26 mouse cellular contexts compared by ENCODE assay signal in the genomic region with DNA sequence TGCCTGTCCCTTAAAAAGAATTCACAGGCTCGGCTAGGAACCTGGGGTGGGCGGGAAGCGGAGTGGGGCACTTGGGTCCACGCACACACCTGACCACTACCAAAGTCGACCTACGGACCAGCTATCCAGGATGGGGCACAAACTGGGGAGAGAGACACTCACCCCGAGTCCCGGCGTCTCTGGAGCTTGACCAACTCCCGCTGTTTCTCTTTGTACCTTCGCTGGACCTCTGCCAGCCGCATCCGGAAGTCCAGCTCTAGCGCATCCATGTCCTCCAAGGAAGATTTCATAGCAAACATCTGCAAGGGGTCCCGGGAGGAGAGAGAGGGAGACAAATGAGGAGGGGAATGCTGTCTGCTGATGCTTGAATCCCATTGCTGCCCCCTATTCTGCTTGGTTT. TPM values are rescaled to one million over a fixed set of nuclear protein-coding genes. Genes with fewer than 3 reads are reported as not detected.
A peak's percentile ranks its signal among the peaks of the same experiment; 100 is the strongest.
DNase-seq lines count a peak whose midpoint lies in the region; ATAC-seq and TF ChIP-seq lines count a peak whose summit lies in the region.
"Had no signal": no experiment of that assay in that cellular context is flagged by ENCODE, and none has a peak within 500 bp of the region (broad histone marks: within the 10 kb centered on the region; RNA-seq: fewer than 3 reads in every experiment).

No protein-coding gene starts in this region.

- no peak for ATAC-seq in hindbrain, embryonic 13.5 days (ENCODE audit: low FRiP score)
- no peak for ATAC-seq in hindbrain, embryonic 14.5 days (ENCODE audit: low FRiP score)
- ATAC-seq in midbrain, postnatal 0 days (ENCODE audit: low FRiP score): no peak
- ATAC-seq in midbrain, embryonic 13.5 days: no peak
- ATAC-seq in forebrain, embryonic 16.5 days: no peak
- ATAC-seq: hindbrain, postnatal 0 days; intestine, embryonic 16.5 days had no signal

- no peak overlapping the region for H3K4me3 ChIP-seq in hindbrain, embryonic 13.5 days
- H3K4me3 ChIP-seq in hindbrain, embryonic 14.5 days (replicated peaks; ENCODE audit: low read length): no peak overlapping the region
- no peak overlapping the region for H3K4me3 ChIP-seq in midbrain, postnatal 0 days (ENCODE audit: low read depth, low read length)
- H3K4me3 ChIP-seq in midbrain, embryonic 13.5 days (replicated peaks): no peak overlapping the region
- no peak overlapping the region for H3K4me3 ChIP-seq in forebrain, embryonic 16.5 days (replicated peaks; ENCODE audit: low read length)
- H3K4me3 ChIP-seq: gastrocnemius, adult 2 months; heart, adult 2 months; heart, embryonic 12.5 days; limb, embryonic 13.5 days; liver, embryonic 13.5 days; neural tube, embryonic 12.5 days had no signal

- peaks cover 69% of the 10 kb centered on the region for H3K4me1 ChIP-seq in hindbrain, embryonic 13.5 days (replicated peaks)
- peaks cover 33% of the 10 kb centered on the region for H3K4me1 ChIP-seq in hindbrain, embryonic 14.5 days (replicated peaks; ENCODE audit: control insufficient read depth, insufficient read depth, low read length)
- no peaks in the 10 kb centered on the region; the same call in 1 of the 2 replicates for H3K4me1 ChIP-seq in midbrain, postnatal 0 days (ENCODE audit: insufficient read depth, low read length)
- peaks cover 52% of the 10 kb centered on the region for H3K4me1 ChIP-seq in midbrain, embryonic 13.5 days (replicated peaks)
- H3K4me1 ChIP-seq in forebrain, embryonic 16.5 days (replicated peaks; ENCODE audit: control insufficient read depth, insufficient read depth, low read length): peaks cover 46% of the 10 kb centered on the region

- peak overlapping the region; percentile 91 for H3K27ac ChIP-seq in hindbrain, embryonic 13.5 days
- H3K27ac ChIP-seq in hindbrain, embryonic 14.5 days: no peak overlapping the region
- 0 out of 2 replicates have a peak overlapping the region, but pooled peaks have one; percentile 18 for H3K27ac ChIP-seq in midbrain, postnatal 0 days (ENCODE audit: low read depth, low read length)
- H3K27ac ChIP-seq in midbrain, embryonic 13.5 days: no peak overlapping the region
- H3K27ac ChIP-seq in forebrain, embryonic 16.5 days (ENCODE audit: low read length): peak overlapping the region; percentile 13; the same call in 1 of the 2 replicates
- H3K27ac ChIP-seq: gastrocnemius, adult 2 months; heart, adult 2 months; hindbrain, postnatal 0 days; kidney, postnatal 0 days; limb, embryonic 13.5 days; liver, embryonic 13.5 days; macrophage; neural tube, embryonic 12.5 days; stomach, postnatal 0 days had no signal

- 73% methylated on average over 15 of the region's 15 CpGs for WGBS in hindbrain, embryonic 13.5 days
- WGBS in hindbrain, embryonic 14.5 days: 70% methylated on average over 15 of the region's 15 CpGs
- 67% methylated on average over 15 of the region's 15 CpGs for WGBS in midbrain, postnatal 0 days
- 72% methylated on average over 15 of the region's 15 CpGs for WGBS in midbrain, embryonic 13.5 days
- 58% methylated on average over 15 of the region's 15 CpGs for WGBS in forebrain, embryonic 16.5 days

- H3K9ac ChIP-seq in hindbrain, embryonic 13.5 days: no peak overlapping the region
- no peak overlapping the region for H3K9ac ChIP-seq in hindbrain, embryonic 14.5 days
- no peak overlapping the region for H3K9ac ChIP-seq in midbrain, postnatal 0 days (replicated peaks; ENCODE audit: low read length, poor library complexity, severe bottlenecking)
- no peak overlapping the region for H3K9ac ChIP-seq in midbrain, embryonic 13.5 days (replicated peaks)
- H3K9ac ChIP-seq in forebrain, embryonic 16.5 days (replicated peaks; ENCODE audit: low read depth, low read length): no peak overlapping the region
- H3K9ac ChIP-seq: heart, embryonic 12.5 days; limb, embryonic 13.5 days; liver, embryonic 13.5 days; neural tube, embryonic 12.5 days had no signal

- H3K9me3 ChIP-seq in hindbrain, embryonic 13.5 days: no peaks in the 10 kb centered on the region
- no peaks in the 10 kb centered on the region for H3K9me3 ChIP-seq in hindbrain, embryonic 14.5 days (ENCODE audit: control insufficient read depth, low read length)
- no peaks in the 10 kb centered on the region for H3K9me3 ChIP-seq in midbrain, postnatal 0 days (ENCODE audit: low read length)
- no peaks in the 10 kb centered on the region for H3K9me3 ChIP-seq in midbrain, embryonic 13.5 days
- no peaks in the 10 kb centered on the region for H3K9me3 ChIP-seq in forebrain, embryonic 16.5 days (ENCODE audit: control insufficient read depth, low read length)
- H3K9me3 ChIP-seq: heart, embryonic 12.5 days; limb, embryonic 13.5 days; liver, embryonic 13.5 days; neural tube, embryonic 12.5 days had no signal

- H3K27me3 ChIP-seq in hindbrain, embryonic 13.5 days: no peaks in the 10 kb centered on the region
- no peaks in the 10 kb centered on the region for H3K27me3 ChIP-seq in hindbrain, embryonic 14.5 days (ENCODE audit: control insufficient read depth, insufficient read depth, low read length)
- no peaks in the 10 kb centered on the region for H3K27me3 ChIP-seq in midbrain, postnatal 0 days (ENCODE audit: insufficient read depth, low read length)
- no peaks in the 10 kb centered on the region for H3K27me3 ChIP-seq in midbrain, embryonic 13.5 days
- no peaks in the 10 kb centered on the region for H3K27me3 ChIP-seq in forebrain, embryonic 16.5 days (replicated peaks; ENCODE audit: control insufficient read depth, insufficient read depth, low read length)
- H3K27me3 ChIP-seq: CH12.LX; heart, embryonic 12.5 days; limb, embryonic 13.5 days; liver, embryonic 13.5 days; neural tube, embryonic 12.5 days had no signal

- no peak for TF ChIP-seq CTCF in midbrain, postnatal 0 days (IDR thresholded peaks at IDR 0.05)

- peak; percentile 29 to 54 for DNase-seq in cerebellum, postnatal 14 days
- no peak for DNase-seq in cerebellum, adult 9-10 months
- DNase-seq in hindbrain, embryonic 14.5 days (ENCODE audit: low spot score): no peak
- no peak for DNase-seq in midbrain, postnatal 0 days (ENCODE audit: low spot score)
- no peak for DNase-seq in liver
- DNase-seq: adrenal gland, postnatal 14 days; cerebellum, adult 11-12 months; gastrocnemius, adult 2 months; heart, adult 2 months; heart, postnatal 4 days; kidney, adult 8-10 months; liver, embryonic 13.5 days; lung, adult 18-20 months; right cerebral cortex, postnatal 4 days had no signal

- H3K36me3 ChIP-seq in hindbrain, embryonic 13.5 days: peaks cover 92% of the 10 kb centered on the region
- peaks cover 94% of the 10 kb centered on the region for H3K36me3 ChIP-seq in hindbrain, embryonic 14.5 days (replicated peaks; ENCODE audit: control insufficient read depth, insufficient read depth)
- peaks cover 40% of the 10 kb centered on the region for H3K36me3 ChIP-seq in midbrain, postnatal 0 days (ENCODE audit: insufficient read depth, low read length)
- H3K36me3 ChIP-seq in midbrain, embryonic 13.5 days: peaks cover 92% of the 10 kb centered on the region
- peaks cover 16% of the 10 kb centered on the region for H3K36me3 ChIP-seq in forebrain, embryonic 16.5 days (ENCODE audit: control insufficient read depth, insufficient read depth)

- H3K4me2 ChIP-seq in hindbrain, embryonic 13.5 days: no peak overlapping the region
- H3K4me2 ChIP-seq in hindbrain, embryonic 14.5 days (replicated peaks): no peak overlapping the region
- H3K4me2 ChIP-seq in midbrain, postnatal 0 days (ENCODE audit: low read depth, low read length, poor library complexity, severe bottlenecking): no peak overlapping the region
- H3K4me2 ChIP-seq in midbrain, embryonic 13.5 days (replicated peaks): no peak overlapping the region
- H3K4me2 ChIP-seq in forebrain, embryonic 16.5 days (ENCODE audit: low read length): no peak overlapping the region
- H3K4me2 ChIP-seq: heart, embryonic 12.5 days; limb, embryonic 13.5 days; liver, embryonic 13.5 days; neural tube, embryonic 12.5 days had no signal

RNA-seq across cellular contexts. Expression of a gene that starts 52.6 kb away (rescaled TPM):
- 33.1 and 35.8 TPM in 2 replicates for polyA plus RNA-seq in hindbrain, embryonic 13.5 days (2015; fragmentation: Nextera tagmentation; extraction: Ambion mirVana)
- polyA plus RNA-seq in hindbrain, embryonic 14.5 days (2014; fragmentation: Nextera tagmentation; extraction: Ambion mirVana): 34.1 and 38.9 TPM in 2 replicates
- 114 and 142 TPM in 2 replicates for total RNA-seq in midbrain, postnatal 0 days (2014; rRNA removed)
- polyA plus RNA-seq in midbrain, postnatal 0 days (2015; fragmentation: Nextera tagmentation; extraction: Ambion mirVana): 17.4 and 19.4 TPM in 2 replicates
- 30.5 and 40.7 TPM in 2 replicates for polyA plus RNA-seq in midbrain, embryonic 13.5 days (2015; fragmentation: Nextera tagmentation; extraction: Ambion mirVana)
- polyA plus RNA-seq in forebrain, embryonic 16.5 days (2015; fragmentation: Nextera tagmentation; extraction: Ambion mirVana): 34.8 and 40.4 TPM in 2 replicates

Comparison
In these comparisons a context has a peak if more than half of its experiments do, and no peak if none do; other contexts are left out.
1. DNase-seq: peak in cerebellum, postnatal 14 days (2 of 2); none in cerebellum, adult 9-10 months (single experiment), hindbrain, embryonic 14.5 days (single experiment), midbrain, postnatal 0 days (single experiment) and liver (single experiment).
2. H3K27ac ChIP-seq: peak in hindbrain, embryonic 13.5 days (single experiment), midbrain, postnatal 0 days (single experiment) and forebrain, embryonic 16.5 days (single experiment); none in hindbrain, embryonic 14.5 days (single experiment) and midbrain, embryonic 13.5 days (single experiment).